Mouse (Mus musculus) frontal cortex, postnatal 10 days (tissue): ENCODE results near the gene Spsb1.
A peak's percentile ranks its signal among the peaks of the same experiment; 100 is the strongest.

Source experiments
- DNase-seq, 2 experiments: peaks; one replicate each; pipeline ENCODE4 v3.0.0; 2022; ENCODE audit warnings: low spot score in 2 of 2, mixed read lengths in 1 of 2

Spsb1 gene

DNA sequence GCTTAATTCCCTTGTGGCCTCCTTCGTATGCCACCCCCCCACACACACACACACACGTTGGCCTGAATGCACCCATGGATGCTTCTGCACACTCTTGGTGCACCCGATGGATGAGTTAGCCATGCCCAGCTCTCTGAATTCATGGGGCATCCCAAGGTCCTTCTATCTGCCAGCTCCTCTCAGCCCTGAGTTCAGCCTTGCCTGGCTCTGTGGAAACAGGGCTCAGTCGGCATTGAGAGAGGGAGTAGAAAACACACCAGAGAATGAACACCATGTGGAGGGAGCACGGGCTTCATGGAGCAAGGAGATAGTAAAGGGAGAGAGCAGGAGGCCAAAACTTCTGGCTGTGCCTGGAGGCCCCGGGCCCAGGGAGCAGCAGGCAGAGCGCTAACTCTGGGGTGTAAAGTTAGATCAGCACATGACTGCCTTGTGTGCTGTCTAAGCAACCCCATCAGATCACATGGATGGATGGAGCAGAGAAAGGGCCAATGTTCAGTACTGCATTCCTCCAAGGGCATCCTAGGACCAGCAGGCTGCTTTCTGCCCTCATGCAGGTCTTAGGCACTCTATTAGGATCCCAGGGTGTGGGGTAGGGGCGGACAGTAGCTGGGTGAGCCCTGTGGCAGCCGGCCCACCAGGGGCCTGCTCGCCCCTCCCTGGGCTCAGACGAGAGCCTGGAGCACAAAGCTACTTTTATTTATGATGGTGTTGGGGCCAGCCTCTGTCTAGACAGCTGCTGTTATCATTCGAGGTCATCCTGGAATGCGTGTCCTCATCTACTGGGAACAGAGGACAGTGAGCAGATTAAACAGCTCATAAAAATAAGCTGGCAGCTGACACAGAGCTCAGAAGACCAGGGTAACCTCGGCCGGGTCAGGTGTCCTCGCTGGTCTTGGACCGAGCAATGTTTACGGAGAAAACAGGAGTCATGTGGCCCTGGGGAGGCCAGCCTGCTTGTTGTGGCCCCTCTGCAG, 68.3 kb downstream of the Spsb1 start:
- DNase-seq: no peak

DNA sequence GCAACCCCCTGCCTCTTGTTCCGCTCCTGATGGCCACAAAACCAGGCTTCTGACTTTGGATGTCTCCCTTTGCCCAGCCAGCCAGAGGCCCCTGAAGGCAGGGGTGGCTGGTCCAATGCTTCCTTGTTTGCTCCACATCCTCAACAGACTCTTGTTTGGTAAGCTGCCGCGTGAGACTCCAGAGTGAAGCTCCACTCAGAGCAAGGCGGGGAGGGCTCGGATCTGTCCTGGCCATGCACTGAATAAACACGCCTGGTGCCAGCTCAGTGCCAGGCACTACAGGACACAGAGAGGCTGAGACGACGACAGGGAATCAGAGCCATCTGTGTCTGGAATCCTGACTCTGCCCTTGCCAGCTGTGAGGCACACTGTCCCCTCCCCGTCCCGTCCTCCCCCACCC, 70.9 kb downstream of the Spsb1 start:
- DNase-seq: no peak

DNA sequence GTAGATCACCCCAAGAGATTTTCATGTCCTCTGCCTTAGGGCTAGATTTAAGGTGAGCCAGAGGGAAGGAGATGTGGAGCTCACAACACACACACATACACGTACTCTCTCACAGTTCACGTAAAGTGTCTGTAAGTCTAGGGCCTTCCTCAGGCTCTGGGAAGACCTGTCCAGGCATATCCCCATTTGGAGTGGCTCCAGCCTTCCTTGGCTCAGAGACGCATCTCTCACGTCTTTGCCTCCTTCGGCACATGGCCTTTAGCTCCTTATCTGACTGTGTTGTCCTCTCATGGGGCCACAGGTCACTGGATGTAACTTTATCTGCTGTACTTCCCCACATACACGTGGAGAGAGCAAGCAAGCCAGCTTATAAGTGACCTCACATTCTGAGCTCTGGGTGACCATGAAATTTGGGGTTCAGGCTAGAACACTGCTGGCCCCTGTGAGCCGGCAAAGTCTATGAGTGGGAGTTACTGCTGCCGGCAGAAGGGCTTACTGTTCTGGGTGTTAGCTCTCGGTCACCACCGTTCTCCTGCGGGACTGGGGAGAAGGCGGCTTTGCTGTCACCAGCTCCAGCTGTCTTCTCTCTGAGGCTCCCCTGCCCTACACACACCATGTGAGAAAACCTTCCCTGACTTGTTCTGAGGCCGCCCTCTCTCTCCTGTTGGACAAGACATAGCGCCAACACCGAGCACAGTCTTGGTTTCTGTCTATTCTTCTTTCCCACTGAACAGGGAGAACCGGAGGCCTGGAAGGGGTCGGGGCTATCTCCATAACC, 72.5 kb downstream of the Spsb1 start:
- DNase-seq: no peak

DNA sequence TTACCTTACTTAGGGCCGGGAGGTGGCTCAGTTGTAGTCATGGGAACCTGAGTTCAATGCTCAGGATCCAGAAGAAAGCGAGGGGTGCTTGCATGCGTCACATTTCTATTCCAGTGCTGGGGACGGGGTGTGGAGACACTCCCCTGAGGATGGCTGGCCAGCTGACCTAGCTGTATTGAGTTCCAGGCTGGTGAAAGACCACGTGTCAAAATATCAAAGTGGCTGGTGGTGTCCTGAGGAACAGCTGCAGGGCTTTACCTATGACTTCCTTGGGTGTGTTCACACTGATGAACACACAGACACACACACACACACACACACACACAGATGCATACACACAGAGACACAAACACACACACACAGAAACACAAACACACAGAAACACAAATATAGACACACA, 73.9 kb downstream of the Spsb1 start:
- no peak for DNase-seq

DNA sequence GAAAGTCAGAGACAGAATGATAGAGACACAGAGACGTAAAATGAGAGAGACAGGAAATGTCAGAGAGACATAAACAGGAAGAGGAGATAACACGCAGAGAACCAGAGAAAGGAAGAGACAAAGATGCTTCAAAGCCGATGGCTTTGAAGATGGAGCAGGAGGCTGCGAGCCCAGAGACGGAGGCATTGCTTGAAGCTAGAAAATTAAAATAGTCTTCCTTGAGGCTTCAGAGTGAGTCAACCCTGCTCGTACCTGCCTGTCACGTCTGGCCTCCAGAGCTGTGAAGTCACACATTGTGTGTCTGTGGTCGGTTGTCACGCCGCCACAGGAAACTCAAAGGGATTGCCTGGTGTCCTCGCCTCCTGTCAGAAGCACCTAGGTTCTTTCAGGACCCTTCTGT, 74.9 kb downstream of the Spsb1 start:
- DNase-seq: no peak

DNA sequence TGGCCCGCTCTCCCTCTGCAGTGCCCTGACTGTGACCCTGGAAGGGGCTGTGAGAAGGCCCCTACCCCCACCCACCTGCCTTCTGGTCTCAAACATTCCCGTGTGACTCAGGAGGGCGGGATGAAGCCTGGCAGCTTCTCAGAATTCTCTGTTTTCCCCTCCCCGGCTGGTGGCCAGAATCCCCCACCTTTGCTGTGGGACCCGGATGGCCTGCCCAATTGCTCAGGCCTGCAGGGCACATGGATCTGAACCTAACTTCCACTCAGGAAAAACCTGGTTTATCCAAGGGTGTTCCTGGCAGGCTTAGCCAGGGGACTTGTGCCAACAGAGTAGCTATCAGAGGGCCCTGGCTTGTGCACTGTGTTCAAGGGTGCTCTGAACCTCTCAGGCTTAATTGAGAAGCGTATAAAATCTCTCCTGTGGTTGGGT, 76.8 kb downstream of the Spsb1 start:
- DNase-seq: no peak

DNA sequence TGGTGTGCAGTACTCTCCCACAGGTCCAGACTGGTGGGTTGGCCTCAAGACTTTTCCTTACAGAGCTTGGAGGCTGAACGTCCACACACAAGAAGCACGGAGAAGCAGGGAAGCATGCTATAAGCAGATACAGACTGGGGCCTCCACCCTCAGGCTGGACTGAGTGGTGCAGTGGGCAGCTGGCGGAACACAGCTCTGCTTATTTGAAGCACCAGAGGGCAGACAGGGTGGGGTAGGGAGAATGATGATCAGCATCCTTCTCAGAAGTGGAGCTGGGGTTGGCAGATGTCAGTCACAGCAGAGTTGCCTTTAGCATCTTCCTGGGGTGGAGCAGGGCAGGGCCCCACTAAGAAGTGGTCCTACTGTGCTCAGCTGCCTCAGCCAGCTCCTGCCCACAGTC, 77.6 kb downstream of the Spsb1 start:
- no peak for DNase-seq

DNA sequence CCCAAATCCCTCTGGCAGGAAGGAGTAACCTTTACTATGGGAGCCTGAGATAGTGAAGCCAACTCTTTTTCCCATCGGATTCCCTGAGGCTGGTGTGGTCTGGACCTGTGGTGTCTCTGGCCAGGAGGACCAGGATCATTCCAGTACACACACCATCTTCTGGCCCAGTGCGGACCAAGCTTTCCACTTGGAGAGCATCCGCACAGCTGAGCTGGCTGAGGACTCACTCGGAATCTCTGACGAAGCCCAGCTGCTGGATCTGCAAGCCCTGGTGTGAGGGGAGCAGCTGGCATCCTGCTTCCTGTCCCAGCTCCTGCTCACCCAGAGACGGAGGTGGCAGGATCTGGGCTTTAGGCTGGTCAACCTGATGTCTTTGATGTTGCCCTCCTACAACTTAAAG, 78.1 kb downstream of the Spsb1 start:
- DNase-seq: no peak

DNA sequence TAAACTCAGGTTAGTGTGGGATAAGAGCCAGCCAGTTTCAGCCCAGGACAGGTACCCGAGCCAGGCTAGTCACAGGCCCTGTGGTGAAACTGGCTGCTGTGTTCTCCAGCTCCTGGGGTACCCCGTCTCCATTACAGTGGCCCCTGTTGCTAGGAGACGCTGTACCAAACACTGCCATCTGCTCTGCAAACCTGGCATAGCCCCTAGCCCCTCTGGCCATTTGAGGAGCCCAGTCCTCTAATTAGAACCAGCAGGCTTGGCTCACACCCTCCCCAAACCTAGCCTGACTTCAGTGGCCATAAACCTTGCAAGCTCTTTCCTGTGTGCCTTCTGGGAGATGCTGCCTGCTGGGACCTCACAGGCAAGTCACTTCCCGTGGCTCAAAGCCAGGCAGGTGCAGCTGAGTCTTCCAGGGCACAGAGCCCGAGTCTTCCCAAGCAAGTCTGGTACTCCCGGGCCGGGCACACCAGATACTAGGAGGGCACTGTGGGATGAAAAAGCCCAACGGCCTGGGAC, 78.8 kb downstream of the Spsb1 start:
- no peak for DNase-seq

DNA sequence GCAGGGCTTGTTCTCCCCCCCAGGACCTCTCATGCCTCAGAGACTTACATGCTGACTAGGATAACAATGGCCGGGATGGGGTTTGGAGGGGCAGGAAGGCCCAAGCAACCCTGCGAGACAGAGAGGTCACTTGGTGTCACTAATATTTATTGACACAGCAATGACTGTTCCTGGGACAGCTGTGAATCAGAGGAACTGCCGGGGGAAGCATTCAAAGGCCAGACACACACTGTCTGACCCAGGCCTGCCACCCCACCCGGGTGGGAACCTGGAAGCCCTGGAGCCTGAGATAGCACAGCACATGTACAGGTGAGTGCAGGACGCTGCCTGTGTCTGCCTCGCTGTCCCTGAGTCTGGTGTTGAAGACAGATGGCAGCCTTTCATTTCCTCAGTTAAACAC, 79.5 kb downstream of the Spsb1 start:
- no peak for DNase-seq

DNA sequence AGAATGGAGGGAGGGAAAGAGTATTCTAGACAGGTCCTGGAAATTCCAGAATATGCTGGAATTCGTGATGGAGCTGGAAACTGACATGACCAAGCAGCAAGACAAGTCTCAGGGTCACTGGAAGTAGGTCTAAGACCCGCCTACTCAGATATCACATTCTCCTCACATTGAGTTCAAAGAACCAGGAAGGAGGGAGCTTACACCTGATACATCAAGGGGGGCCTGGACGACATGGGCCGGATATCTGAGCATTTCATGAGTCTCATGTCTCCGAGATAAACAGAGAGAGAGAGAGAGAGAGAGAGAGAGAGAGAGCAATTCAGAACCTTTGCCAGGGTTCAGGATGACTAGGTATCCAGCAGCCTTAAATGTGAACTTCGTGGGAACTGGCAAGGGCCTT, 82.6 kb downstream of the Spsb1 start:
- no peak for DNase-seq

DNA sequence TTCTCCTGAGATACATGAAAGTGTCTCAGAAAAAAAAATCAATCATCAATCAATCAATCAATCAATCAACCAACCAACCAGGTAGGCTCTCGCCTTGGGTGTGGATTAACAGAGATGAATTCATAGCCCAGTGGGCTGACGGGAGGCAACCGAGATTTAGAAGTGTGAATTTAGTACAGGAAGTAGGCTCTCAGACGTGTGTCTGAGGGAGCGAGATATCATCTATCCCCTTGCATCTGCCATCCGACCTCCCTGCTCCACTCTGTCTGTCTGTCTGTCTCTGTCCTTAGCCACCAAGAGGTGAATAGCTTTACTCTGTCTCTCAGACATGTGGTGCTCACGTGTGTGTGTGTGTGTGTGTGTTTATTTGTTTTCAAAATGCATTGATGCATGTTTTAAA, 83.3 kb downstream of the Spsb1 start:
- DNase-seq: no peak

DNA sequence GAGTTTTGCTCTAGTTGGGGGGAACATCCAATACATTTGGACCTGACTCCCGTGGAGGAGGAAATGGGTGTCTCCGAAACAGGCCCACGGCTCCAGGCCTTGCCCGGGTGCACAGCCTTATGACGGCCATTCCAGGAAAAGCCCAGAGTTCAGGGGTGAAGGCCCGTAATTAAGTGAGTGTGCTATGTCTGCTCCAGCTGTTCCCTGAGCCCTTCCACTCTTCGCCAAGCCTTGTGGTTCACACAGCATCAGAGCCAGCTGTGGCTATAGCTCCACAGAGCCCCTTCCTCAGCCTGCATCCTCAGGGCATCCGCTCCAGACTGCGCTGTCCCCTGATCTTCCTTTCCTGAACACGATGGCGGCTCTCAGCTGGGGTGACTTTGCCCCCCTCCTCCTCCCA, 83.8 kb downstream of the Spsb1 start:
- no peak for DNase-seq

DNA sequence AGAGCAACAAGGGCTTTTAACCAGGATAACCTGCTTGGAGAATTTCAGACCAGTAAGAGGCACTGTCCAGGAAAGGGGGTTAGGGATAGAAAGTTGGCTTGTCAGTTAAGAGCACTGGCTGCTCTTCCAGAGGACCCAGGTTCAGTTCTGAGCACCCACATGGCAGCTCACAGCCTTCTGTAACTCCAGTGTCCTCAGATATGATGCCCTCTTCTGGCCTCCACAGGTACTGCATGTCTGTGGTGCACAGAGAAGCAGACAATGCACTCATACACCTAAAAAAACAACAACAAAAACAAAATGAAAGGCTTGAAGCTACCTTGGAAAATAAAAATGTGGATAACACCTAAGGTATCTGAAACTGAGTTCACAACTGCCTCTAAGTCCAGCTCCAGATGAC, 84.4 kb downstream of the Spsb1 start:
- no peak for DNase-seq

DNA sequence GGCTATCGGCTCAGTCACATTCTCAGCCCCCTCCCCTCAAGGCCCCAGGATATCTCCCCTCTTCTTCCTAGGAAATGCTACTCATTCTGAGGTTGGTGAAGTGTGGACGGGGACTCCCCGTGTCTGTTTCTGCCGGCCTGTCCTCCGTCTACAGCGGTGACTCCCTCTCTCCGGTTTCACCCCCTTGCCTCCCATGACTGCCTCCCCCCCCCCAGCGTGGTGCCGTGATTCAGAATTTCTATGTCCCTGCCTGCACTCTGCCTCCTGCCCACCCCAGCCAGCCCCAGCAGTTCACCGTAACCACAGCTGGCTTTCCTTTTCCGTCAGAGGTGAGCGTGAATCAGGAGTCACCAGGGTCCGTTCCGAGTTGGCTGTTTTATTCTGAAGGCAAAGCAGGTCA, 86.1 kb downstream of the Spsb1 start:
- no peak for DNase-seq

DNA sequence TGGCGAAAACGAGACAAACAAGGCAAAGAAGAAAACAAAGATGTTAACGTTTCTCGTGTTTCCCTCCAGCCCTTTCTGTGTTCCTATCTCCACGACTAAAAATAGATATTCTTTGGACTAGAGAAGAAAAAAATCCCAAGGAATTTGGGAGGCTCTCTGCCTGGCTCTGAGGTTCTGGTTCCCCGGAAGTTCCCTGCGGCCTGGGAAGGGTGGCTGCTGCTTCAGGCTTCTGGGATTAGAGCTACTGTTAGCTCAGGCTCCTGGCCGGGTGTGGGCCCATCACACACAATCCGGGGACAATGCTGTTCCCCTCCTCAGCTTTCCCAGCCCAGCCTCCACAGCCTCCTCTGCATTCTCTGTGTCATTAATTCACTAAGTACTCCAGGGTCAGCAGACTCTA, 86.8 kb downstream of the Spsb1 start:
- no peak for DNase-seq

DNA sequence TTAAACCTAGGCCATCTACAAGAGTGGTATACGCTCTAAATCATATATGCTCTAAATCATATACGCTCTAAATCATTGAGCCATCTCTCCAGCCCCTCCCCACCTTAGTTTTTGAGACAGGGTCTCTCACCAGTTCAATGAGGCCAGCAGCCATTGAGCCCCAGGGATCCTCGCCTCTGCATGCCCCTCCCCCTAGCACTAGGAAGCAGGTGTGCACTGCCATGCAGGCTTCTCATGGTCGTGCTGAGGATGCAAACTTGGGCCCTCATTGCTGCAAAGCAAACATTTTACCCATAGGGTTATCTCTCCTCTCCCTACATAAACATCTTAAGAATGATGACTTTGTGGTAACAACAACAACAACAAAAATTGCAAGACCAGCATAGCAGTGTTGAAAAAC, 87.5 kb downstream of the Spsb1 start:
- no peak for DNase-seq

DNA sequence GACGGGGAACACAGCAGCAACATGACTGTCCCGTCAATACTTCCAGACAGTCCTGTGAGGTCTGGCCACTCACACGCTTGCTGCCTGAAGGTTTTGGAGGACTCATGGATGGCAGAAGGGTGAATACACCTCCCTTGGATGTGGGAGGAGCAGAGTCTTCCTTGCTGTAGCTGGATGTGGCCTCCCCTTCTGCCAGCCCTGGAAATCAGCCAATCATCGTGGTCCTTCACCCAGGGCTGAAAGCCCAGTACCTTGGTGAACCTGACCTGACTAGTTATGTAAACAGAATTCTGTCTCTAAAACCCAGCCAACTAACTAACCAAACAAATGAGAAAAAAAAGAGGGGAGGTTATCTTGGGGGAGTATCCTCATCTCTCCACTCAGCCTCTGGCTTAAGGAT, 90.4 kb downstream of the Spsb1 start:
- DNase-seq: no peak

DNA sequence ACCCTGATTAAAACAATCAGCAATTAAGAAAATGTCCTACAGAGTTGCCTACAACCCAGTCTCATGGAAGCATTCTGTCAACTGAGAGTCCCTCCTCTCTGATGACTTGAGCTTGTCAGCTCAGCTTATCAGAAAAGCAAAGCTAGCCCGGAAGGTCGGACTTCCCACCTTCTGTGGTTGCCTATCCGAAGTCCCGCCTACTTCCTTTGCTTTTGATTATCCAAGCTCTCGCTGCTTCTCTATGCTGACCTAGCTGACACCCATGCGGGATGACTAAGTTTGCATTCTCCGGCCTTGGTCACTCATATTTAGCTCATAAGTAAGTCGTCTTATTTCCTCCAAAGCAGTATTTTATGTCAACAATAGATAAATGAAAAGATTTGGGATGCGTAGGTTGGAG, 91.3 kb downstream of the Spsb1 start:
- no peak for DNase-seq

DNA sequence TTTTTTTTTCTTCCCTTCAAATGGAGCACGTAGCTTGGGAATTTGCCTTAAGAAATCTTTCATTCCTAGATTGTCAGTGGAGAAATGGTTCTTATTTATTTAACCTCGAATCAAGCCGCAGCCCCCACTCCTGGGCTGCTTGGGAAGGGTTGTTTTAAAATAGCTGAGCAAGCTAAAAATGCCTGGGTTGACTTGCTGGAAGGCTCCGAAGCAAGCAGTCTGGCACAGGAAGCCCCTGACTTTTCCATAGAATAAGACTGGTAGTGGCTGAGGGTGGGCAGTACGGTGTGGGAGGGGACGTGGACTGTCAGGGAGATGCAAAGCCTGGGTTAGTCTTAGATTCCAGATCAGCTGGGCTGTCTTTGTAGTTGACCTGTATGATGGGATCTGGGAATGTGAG, 94.5 kb downstream of the Spsb1 start:
- DNase-seq: no peak

DNA sequence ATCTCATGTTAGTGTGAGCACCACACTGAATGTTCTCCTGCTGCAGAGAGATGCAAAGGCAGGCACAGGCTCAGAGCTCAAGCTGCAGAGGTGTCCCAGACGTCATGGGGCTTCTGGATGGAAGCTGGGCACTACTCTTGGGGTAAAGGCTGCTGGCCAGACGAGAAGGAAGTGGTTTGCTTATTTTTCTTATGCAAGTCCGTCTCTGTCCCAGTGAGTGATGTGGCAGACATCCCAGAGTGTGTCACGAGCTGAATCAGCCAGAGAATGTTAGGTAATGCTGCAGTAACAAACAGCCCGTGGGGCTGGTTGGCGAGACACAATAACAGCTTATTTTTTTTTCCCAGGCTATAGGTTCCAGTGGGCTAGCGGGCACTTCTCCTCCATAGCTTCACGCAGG, 96.3 kb downstream of the Spsb1 start:
- DNase-seq: peak in 1 of 2 experiments; percentile 18

DNA sequence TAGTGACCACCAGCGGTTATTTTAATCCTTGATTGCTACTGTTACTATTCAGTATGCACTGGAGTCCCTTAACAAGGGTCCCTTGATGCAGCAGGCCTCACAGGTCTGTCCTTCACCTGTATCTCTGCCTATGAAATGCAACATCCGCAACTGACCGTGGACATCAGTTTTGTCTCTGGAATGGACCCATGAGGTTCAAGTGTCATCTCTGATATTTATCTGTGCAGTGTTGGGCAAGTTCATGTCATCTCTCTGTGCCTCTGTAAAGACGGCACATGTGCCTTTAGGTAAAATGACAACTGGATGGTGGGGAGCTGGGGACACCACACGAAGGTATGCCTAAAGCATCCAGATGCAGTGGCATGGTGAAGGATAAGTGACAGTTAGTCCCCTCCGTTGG, 96.7 kb downstream of the Spsb1 start:
- no peak for DNase-seq

DNA sequence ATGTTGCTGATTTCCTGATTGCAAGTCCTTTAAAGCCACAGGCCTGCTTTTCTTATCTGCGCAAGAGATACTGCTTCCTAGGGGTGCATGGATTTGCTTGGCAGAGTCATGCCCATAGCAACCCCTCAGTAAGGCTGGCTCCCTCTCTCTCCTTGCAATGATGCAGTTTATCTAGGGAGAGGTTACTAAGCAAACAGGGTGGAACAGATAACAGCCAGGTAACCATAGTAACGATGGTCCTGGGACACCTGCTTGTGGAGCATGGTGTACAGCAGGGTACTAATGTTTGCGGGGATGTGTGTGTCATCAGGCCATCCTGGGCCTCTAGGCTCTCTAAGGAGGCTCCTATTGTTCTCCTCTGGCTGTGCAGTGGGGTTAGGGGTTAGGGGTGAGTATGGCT, 97.2 kb downstream of the Spsb1 start:
- no peak for DNase-seq
